Mouse (Mus musculus): Measurements from ENCODE around the gene Cspg5. TPM values are rescaled to one million over a fixed set of nuclear protein-coding genes. Genes with fewer than 3 reads are reported as not detected.

Cspg5 gene
- polyA plus RNA-seq, 1 experiment, result 0.24 TPM

DNA sequence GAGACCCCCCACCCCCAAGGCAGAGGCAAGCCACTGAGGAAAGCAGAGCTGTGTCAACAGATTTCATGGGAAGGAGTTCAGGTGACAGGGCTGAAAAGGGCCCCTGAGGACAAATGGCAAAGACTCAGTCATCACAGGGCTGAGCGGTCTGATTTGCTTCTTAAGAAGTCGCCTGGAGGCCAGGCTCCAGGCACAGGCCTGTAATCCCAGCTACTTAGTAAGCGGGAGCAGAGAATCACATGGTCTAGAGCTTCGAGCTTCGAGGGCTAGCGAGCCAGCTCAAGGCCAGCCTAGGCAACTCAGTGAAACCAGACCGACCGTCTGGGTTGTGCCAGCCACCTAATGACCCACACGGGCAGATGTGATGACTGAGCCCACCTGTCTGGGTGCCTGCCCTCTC is 21.4 kb downstream of the Cspg5 start:
- H3K4me2 ChIP-seq (ENCODE audit: low read depth), result no peak overlapping the region

DNA sequence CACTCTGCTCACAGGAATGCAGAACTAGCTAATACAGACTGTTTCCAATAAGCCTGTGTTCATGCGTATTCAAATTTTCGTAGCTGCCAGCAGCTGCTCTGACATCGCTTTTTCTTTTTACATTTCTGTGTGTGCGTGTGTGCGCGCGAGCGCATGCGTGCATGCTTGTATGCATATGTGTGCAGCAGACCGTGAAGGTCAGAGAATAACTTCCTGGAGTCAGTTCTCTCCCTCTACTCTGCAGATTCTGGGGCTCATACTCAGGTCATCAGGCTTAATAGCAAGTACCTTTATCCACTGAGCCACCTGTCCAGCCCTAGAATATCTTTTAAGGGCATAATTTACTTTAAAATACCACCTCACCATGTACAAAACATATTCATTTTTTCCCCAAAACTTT is 24.8 kb downstream of the Cspg5 start:
- no peaks in the 10 kb centered on the region for H3K79me2 ChIP-seq (ENCODE audit: control insufficient read depth, insufficient read depth)
- TF ChIP-seq POLR2A (IDR thresholded peaks at IDR 0.05; ENCODE audit: insufficient read length, low read depth), result no peak
- peaks cover 16% of the 10 kb centered on the region for H3K27me3 ChIP-seq (ENCODE audit: control insufficient read depth, insufficient read depth, insufficient read length)
- H3K4me3 ChIP-seq, result no peak overlapping the region
- no peak overlapping the region for H3ac ChIP-seq (ENCODE audit: control insufficient read depth, insufficient read length)
- H3K36me3 ChIP-seq (ENCODE audit: control insufficient read depth, insufficient read depth), result no peaks in the 10 kb centered on the region
- no peak overlapping the region for H3K4me2 ChIP-seq (ENCODE audit: low read depth)

More for the DNA sequence above, 21.4 kb downstream of the Cspg5 start:
- no peak overlapping the region for H3ac ChIP-seq (ENCODE audit: control insufficient read depth, insufficient read length)
- no peak for TF ChIP-seq MYOG (IDR thresholded peaks at IDR 0.05; ENCODE audit: control insufficient read depth in 1 of 3, insufficient read depth in 1 of 3, insufficient read length in 2 of 3, low read depth in 2 of 3)
- no peak for TF ChIP-seq CEBPB (IDR thresholded peaks at IDR 0.05; ENCODE audit: insufficient read depth, poor library complexity, severe bottlenecking)
- no peak for TF ChIP-seq POLR2A (IDR thresholded peaks at IDR 0.05; ENCODE audit: insufficient read length, low read depth)
- no peak for TF ChIP-seq E2F4 (IDR thresholded peaks at IDR 0.05; ENCODE audit: insufficient read depth)
- no peaks in the 10 kb centered on the region for H3K36me3 ChIP-seq (ENCODE audit: control insufficient read depth, insufficient read depth)
- no peak overlapping the region for H3K4me3 ChIP-seq
- H3K79me2 ChIP-seq (ENCODE audit: control insufficient read depth, insufficient read depth), result no peaks in the 10 kb centered on the region
- H3K27me3 ChIP-seq (ENCODE audit: control insufficient read depth, insufficient read depth, insufficient read length), result peaks cover 42% of the 10 kb centered on the region

DNA sequence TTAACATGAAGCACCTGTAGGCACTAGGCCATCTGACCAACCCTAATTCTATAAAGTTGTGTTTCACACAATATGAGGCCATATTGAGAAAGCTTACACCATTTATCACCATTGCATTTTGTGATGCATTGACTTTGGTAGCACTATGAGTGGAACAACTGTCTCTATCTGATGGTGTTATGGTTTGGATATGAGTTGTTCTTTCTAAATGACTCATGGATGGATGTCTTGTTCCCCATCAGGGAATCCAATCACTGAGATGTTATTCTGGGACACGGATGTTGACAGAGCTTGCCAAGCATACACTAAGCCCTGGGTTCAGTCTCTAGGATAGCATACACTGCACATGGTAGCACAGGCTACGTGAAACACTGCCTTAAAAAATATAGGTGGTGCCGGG is 28.7 kb downstream of the Cspg5 start:
- Histone ChIP-seq H3K36me3 (ENCODE audit: control insufficient read depth, insufficient read depth) (no peaks in the 10 kb centered on the region), H3K27me3 (ENCODE audit: control insufficient read depth, insufficient read depth, insufficient read length) (peaks cover 11% of the 10 kb centered on the region), H3ac (ENCODE audit: control insufficient read depth, insufficient read length) (no peak overlapping the region), H3K79me2 (ENCODE audit: control insufficient read depth, insufficient read depth) (no peaks in the 10 kb centered on the region), H3K4me3 (no peak overlapping the region), H3K4me2 (ENCODE audit: low read depth) (no peak overlapping the region)
- no peak for TF ChIP-seq REST (IDR thresholded peaks at IDR 0.05; ENCODE audit: insufficient read depth, insufficient read length)

DNA sequence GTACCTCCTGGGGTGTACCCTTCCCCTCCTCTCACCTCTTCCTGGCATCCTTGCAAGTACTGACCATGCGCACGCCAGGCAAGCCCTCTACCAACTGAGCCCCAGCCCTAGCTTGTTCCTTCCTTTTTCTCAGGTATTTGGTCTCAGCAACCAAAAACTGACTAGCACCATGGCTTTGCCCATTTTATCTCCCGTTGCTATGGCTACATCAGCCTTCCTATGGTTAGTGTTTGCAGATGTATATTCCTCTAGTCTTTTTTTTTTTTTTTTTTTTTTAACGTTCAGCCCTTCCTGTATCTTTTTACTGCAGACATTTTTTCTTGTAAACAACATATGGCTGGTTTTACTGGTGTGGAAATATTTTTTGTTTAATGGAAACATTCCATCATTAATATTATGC is 29.9 kb downstream of the Cspg5 start:
- no peaks in the 10 kb centered on the region for H3K79me2 ChIP-seq (ENCODE audit: control insufficient read depth, insufficient read depth)
- TF ChIP-seq CEBPB (IDR thresholded peaks at IDR 0.05; ENCODE audit: insufficient read depth, poor library complexity, severe bottlenecking) (no peak), USF1 (IDR thresholded peaks at IDR 0.05; ENCODE audit: low read depth) (no peak), TCF3 (IDR thresholded peaks at IDR 0.05; ENCODE audit: insufficient read length, low read depth) (no peak), TCF12 (IDR thresholded peaks at IDR 0.05; ENCODE audit: insufficient read depth, poor library complexity, severe bottlenecking) (no peak), MYOG (IDR thresholded peaks at IDR 0.05; ENCODE audit: control insufficient read depth in 1 of 3, insufficient read depth in 1 of 3, insufficient read length in 2 of 3, low read depth in 2 of 3) (no peak), E2F4 (IDR thresholded peaks at IDR 0.05; ENCODE audit: insufficient read depth) (no peak), SRF (IDR thresholded peaks at IDR 0.05; ENCODE audit: control insufficient read depth, insufficient read length, low read depth) (no peak), REST (IDR thresholded peaks at IDR 0.05; ENCODE audit: insufficient read depth, insufficient read length) (no peak), POLR2A (IDR thresholded peaks at IDR 0.05; ENCODE audit: insufficient read length, low read depth) (no peak), MAX (IDR thresholded peaks at IDR 0.05; ENCODE audit: low read depth) (no peak), MYOD1 (IDR thresholded peaks at IDR 0.05; ENCODE audit: control insufficient read depth in 1 of 3, insufficient read length in 2 of 3, low read depth in 2 of 3) (no peak), POLR2AphosphoS2 (IDR thresholded peaks at IDR 0.05; ENCODE audit: insufficient read length, low read depth) (no peak)
- H3K4me3 ChIP-seq, result no peak overlapping the region
- H3K4me2 ChIP-seq (ENCODE audit: low read depth), result no peak overlapping the region
- peaks cover 7% of the 10 kb centered on the region for H3K27me3 ChIP-seq (ENCODE audit: control insufficient read depth, insufficient read depth, insufficient read length)
- no peak overlapping the region for H3ac ChIP-seq (ENCODE audit: control insufficient read depth, insufficient read length)
- H3K36me3 ChIP-seq (ENCODE audit: control insufficient read depth, insufficient read depth), result no peaks in the 10 kb centered on the region

DNA sequence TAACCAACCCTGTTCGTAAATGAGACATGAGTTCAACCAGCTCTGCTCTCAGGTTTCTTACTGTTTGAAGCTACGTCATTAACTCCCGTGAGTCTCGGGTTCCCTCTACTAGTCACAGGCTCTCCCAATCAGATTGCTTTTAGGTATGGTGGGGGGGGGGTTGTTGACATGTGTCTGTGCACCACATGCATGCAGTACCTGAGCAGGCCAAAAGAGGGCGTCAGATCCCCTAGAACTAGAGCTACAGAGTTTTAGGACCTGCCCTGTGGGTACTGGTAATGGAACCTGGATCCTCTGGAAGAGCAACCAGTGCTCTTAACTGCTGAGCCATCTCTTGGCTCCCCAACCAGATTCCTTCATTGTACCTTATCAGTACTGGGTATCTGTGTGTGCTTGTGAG is 32.3 kb downstream of the Cspg5 start:
- Histone ChIP-seq H3K4me3 (no peak overlapping the region), H3ac (ENCODE audit: control insufficient read depth, insufficient read length) (no peak overlapping the region), H3K36me3 (ENCODE audit: control insufficient read depth, insufficient read depth) (no peaks in the 10 kb centered on the region), H3K79me2 (ENCODE audit: control insufficient read depth, insufficient read depth) (no peaks in the 10 kb centered on the region), H3K27me3 (ENCODE audit: control insufficient read depth, insufficient read depth, insufficient read length) (peaks cover 10% of the 10 kb centered on the region), H3K4me2 (ENCODE audit: low read depth) (no peak overlapping the region)
- no peak for TF ChIP-seq REST (IDR thresholded peaks at IDR 0.05; ENCODE audit: insufficient read depth, insufficient read length)
- no peak for TF ChIP-seq POLR2A (IDR thresholded peaks at IDR 0.05; ENCODE audit: insufficient read length, low read depth)
- no peak for TF ChIP-seq POLR2AphosphoS2 (IDR thresholded peaks at IDR 0.05; ENCODE audit: insufficient read length, low read depth)
- TF ChIP-seq MYOG (IDR thresholded peaks at IDR 0.05; ENCODE audit: control insufficient read depth in 1 of 3, insufficient read depth in 1 of 3, insufficient read length in 2 of 3, low read depth in 2 of 3), result no peak
- no peak for TF ChIP-seq USF1 (IDR thresholded peaks at IDR 0.05; ENCODE audit: low read depth)
- no peak for TF ChIP-seq CEBPB (IDR thresholded peaks at IDR 0.05; ENCODE audit: insufficient read depth, poor library complexity, severe bottlenecking)
- no peak for TF ChIP-seq SRF (IDR thresholded peaks at IDR 0.05; ENCODE audit: control insufficient read depth, insufficient read length, low read depth)
- TF ChIP-seq MAX (IDR thresholded peaks at IDR 0.05; ENCODE audit: low read depth), result no peak
- no peak for TF ChIP-seq TCF12 (IDR thresholded peaks at IDR 0.05; ENCODE audit: insufficient read depth, poor library complexity, severe bottlenecking)
- TF ChIP-seq TCF3 (IDR thresholded peaks at IDR 0.05; ENCODE audit: insufficient read length, low read depth), result no peak
- no peak for TF ChIP-seq E2F4 (IDR thresholded peaks at IDR 0.05; ENCODE audit: insufficient read depth)
- no peak for TF ChIP-seq MYOD1 (IDR thresholded peaks at IDR 0.05; ENCODE audit: control insufficient read depth in 1 of 3, insufficient read length in 2 of 3, low read depth in 2 of 3)

Measured in myocyte (in vitro differentiated cells).